Mouse (Mus musculus): ENCODE measurements around the gene Cdc42bpb.

- TF ChIP-seq POLR2A (IDR thresholded peaks at IDR 0.05; ENCODE audit: control insufficient read depth, extremely low read depth, insufficient read depth, low read length, poor library complexity) (no peak), CTCF (IDR thresholded peaks at IDR 0.05; ENCODE audit: borderline replicate concordance, control insufficient read depth, extremely low read depth, insufficient read depth, low read length, poor library complexity) (no peak)
Measured at GRCm38 (mm10) chr12:111375559-111375958, 2.0 kb downstream of the Cdc42bpb start.

Measured in thymus, adult 2 months (tissue).